Mouse (Mus musculus) frontal cortex, adult 2 months (tissue): ENCODE results near the gene Upk3b. TPM values are rescaled to one million over a fixed set of nuclear protein-coding genes. Genes with fewer than 3 reads are reported as not detected.
"Not testable (repeated sequence)": the region's sequence is repeated elsewhere in the genome, so short reads cannot be mapped to it uniquely, and the experiment has no call there.

Source experiments
- DNase-seq, 2 experiments: peaks; one replicate each; pipeline ENCODE4 v3.0.0; 2022; ENCODE audit warnings: low spot score in 1 of 2; ENCODE audit errors: extremely low spot score in 1 of 2
- polyA plus RNA-seq: library from polyadenylated mRNA; depleted of rRNA; stranded (reverse); fragments of >200 nt; gene quantifications from 2 replicates; pipeline ENCODE4 v1.2.3, GENCODE M21; 2012

Upk3b gene
- polyA plus RNA-seq, 1 experiment: not detected

DNA sequence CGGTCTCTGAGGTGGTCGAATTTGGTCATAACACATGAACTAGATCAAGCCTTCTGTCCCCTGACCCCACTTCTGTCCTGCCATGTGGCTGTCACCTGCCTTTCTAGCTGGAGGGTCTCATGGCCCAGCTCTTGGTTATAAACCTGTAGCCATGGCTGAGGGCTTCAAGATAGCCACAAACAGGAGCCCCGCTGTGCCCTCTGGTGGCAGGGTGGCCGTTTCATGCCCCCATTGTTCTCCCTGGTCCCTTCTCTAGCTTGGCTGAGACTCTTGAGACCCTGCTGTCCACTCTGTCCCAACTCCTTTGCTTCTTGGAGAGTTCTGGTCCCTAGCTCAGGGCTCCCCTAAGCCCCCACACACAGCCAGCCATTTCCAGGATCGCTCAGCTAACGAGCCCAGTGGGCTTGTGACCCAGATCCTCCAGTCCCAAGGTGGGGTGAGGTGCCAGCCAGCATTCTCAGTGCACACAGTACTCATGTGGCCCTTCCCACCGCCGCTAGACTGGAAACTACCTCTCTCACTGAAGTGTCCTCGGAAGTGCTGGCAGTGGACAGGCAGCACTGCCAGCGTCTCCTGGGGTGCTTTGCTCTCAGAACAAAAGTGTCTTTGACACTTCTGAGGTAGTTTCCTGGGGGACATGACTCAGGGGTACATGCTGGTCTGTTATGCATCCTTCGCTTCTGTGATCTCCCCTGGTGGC, 10.5 kb upstream of the Upk3b start:
- no peak for DNase-seq

DNA sequence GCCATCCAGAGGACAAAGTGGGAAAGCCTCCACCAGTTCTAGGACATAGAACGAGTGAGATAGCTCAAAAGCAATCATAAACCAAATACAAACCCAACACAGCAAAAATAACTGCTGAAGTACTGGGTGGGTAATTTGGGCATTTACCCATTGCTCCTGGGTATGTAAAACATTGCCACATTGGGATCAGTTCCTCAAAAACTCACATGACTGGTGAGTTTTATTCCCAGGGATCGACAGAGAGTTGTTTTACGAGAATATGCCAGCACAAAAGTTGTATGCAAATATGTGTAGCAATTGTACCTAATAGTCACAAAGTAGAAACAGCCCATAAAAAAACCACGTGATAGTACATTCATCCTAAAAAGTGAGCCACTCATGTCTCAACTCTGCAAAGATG, 3.4 kb upstream of the Upk3b start:
- DNase-seq: no peak

DNA sequence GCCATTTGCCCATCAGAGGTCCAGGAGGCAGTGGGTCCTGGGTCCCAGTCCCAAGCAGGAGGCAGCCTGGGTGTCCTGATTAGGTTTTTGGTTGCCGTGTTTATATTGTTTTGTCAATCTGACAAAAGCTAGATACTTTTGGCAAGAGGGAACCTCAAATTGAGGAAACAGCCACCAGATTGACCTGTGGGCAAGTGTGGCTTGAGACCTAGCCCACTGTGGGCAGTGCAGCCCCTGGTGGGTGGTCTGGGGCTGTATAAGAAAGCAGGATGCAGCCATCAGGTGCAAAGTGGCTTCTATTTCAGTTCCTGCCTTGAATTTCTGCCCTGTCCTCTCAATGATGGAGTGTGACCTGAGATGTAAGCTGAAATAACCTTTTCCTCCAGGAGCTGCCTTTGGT, 3.0 kb upstream of the Upk3b start:
- no peak for DNase-seq

DNA sequence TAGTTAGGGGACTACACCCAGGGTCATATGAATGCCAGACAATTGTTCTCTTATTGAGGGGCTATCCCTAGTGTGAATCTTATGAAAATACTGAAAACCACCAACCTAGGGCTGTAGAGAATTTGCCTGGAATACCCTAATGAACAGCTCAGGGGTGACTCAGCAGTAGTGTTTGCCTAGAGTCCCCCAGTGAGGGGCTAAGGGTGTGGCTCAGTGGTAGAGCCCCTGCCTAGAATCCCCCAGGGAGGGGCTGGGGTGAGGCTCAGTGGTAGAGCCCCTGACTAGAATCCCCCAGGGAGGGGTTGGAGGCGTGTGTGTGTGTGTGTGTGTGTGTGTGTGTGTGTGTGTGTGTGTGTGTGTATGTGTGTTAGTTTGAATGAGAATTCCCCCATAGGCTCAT, 1.6 kb upstream of the Upk3b start:
- DNase-seq: no peak

DNA sequence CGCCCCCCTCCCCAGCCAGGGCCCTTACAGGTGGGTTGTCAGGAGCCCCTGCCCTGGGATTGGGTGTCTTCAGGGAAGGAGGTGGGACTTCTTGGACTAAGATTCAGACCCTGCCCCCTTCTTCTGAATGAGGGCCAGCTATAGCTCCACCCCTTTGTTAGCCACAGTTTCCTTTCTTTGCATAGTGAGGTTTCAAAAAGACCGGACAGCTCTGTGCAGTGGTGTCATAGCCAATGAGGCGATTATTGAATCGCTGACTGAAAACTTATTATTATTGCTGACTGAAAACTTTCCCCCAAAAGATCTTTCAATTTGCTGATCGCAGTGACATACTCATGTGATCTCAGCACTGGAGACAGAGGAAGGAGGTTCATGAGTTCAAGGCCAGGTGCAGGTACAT, 1.9 kb downstream of the Upk3b start:
- DNase-seq: no peak

DNA sequence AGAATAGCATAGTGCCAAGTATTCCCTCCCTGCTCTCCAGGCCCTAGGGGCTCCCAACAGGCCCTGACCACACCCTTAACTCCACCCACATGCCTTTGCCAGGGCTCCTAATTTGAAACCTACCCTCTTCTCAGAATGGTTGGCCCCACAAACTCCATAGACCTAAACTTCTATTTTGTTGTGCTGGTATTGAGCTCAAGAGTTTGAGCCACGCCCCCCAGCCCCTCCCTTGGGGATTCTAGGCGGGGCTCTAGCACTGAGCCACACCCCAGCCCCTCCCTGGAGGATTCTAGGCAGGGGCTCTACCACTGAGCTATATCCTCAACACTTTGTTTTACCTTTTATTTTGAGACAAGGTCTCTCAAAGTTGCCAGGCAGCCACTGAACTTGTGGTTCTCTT, 3.0 kb downstream of the Upk3b start:
- no peak for DNase-seq

DNA sequence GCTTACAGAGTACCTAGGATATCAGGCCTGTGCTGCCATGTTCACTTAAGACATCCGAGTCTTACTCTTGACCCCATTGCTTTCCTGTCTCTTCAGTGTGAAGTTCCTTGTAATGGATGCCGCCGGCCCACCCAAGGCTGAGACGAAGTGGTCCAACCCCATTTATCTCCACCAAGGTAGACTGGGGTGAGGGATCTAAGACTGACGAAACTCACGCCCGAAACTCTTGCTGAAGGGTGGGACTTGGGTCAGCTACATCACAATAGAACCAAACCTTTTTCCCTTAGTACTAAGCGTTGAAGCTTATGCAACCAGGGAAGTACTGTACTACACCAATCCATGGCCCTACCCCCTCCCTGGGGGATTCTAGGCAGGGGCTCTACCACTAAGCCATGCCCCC, 3.4 kb downstream of the Upk3b start:
- no peak for DNase-seq

DNA sequence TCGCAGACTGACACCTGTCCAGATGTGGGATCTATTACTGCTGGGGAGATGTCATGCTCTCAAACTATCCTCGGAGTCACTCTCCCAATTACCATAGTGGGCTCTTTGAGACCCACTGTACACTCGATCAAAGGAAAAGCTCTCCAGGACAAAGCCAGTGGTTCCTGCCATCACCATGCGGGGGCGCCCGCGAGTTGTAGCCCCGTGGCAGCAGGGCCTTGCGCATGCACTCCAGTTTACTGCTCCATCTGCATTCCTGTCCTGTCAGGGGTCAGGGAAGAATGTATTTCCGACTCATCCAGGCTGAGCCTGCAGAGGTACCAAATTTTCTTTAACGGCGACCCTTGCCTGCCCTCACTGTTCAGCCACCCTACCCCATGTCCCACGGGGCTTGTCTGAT, 6.6 kb downstream of the Upk3b start:
- DNase-seq: no peak

DNA sequence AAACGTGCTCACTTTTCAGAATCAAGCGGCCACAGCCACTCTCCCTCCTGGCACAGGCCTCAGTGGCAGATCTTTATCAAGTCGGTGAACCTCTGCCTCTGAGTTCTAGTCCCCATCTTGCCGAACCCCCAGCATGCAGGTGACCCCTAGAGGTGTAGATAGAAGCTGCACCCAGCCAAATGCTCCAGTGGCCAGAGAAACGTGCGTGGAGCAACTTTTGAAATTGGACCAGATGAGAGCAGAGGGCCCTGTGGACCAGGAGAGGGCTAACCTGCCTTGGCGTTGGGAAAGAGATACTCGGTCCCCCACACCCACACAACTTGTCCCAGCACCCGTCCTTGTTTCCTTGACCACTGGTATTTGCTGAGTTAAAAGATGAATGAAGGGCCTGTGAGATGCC, 7.1 kb downstream of the Upk3b start:
- no peak for DNase-seq

DNA sequence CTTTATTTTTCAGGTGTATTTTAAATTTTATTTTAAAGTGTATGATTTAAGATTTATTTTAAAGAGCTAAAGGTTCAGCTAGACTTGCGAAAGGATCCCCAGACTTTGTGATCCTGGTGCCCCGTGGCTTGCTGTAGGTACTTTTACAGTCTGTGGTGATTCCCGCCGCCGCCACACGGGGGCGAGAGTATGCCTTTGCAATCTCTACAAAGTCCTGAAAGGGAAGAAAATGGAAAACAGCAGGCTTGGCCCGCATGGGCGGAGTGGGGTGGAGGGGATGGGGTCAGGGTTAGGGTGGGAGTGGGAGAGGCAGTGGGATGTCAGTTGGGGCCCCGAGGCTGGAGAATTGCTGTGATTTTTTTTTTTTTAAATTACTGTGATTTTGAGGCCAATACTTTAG, 7.7 kb downstream of the Upk3b start:
- peak in 1 of 2 experiments; percentile 92 for DNase-seq

DNA sequence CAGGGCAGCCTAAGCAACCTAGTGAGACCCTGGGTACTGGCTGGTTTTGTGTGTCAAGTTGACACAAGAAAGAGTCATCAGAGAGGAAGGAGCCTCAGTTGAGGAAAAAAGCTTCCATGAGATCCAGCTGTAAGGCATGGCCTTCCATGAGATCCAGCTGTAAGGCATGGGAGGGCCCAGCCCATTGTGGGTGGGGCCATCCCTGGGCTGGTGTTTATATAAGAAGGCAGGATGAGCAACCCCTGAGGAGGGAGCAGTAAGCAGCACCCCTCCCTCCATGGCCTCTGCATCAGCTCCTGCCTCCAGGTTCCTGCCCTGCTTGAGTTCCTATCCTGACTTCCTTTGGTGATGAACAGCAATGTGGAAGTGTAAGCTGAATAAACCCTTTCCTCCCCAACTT, 10.2 kb downstream of the Upk3b start:
- DNase-seq: not testable (repeated sequence)

DNA sequence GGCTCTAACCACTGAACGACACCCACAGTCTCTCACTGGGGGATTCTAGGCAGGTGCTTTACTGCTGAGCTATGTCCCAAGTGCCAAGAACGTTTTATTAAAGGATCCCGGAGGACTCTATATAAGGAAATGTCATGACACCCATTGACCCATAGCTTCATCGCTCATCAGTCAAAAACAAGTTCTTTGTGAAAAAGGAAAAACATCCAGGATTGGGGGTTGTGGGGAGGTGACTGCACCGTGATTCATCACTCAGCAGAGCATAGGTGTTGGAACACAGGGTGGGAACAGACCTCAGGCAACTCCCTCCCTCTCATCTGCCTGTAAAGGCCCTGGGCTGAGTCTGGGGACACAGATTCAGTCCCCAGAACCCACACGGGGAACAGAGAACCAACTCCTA, 11.6 kb downstream of the Upk3b start:
- no peak for DNase-seq

DNA sequence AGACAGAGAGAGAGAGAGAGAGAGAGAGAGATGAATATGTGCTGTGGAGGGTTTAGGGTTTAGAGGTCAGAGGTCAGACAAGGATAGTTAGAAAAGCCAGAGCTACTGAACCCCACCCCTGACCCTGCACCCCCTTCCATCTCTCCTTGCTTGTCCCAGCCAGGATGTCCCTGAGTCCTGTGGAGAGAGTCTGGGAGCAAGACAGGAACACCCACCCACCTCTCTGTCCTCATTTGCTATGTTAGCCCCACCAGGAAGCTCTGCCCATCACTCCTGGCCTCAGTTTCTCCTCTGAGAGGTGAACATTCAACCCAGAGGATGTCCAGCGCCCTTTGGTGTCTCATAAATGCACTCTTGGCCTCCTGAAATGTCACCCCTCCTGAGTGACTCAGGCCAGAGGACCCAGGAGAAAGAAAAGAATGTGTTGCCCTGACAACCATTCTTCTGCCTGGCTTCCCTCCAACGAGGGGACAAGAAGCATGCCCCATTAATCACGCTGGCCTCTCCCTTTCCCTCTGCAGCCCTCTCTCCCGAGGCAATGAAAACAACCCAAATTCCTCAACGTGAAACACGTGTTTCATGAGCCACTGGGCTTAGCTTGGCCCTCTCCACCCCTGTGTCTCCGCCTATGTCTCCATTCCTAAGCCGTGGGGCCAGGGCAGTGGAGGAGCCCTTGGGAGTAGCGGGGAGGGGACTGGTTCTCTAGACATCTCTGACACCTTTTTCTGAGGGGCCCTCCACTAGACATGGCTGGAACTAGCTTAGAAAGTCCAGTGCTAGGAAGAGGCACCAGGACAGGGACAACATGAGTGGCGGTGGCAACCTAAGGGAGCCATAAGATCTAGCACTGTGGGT, 13.2 kb downstream of the Upk3b start:
- peak; percentile 14 to 30 for DNase-seq

DNA sequence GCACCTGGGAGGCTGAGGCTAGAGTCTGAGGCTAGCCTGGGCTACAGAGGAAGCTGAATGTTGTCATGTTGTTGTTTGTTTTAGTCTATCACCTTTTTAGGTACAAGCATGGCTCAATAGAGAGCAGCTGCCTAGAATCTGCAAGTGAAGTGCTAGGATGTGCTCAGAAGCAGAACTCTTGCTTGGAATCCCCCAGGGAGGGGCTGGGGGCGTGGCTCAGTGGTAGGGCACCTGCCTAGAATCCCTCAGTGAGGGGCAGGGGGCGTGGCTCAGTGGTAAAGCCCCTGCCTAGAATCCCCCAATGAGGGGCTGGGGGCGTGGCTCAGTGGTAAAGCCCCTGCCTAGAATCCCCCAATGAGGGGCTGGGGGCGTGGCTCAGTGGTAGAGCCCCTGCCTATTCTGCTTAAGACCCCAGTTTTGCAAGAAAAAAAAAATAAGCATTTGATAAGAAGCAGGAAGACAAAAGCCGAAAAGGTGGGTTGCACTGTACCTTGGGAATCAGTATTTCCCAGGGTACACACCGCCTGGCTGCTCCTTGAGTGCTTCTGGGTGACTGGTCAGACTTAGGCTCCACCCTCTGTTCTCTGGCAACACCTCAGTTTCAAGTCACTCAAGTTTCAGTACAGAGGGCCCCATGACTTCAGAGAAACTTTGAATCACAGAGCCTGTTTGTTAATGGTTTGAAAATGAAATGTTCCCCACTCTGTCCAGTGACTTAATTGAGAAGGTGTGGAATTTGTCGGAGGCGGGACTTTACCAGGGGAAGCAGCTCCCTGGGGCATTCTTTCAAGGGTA, 14.8 kb downstream of the Upk3b start:
- no peak for DNase-seq

DNA sequence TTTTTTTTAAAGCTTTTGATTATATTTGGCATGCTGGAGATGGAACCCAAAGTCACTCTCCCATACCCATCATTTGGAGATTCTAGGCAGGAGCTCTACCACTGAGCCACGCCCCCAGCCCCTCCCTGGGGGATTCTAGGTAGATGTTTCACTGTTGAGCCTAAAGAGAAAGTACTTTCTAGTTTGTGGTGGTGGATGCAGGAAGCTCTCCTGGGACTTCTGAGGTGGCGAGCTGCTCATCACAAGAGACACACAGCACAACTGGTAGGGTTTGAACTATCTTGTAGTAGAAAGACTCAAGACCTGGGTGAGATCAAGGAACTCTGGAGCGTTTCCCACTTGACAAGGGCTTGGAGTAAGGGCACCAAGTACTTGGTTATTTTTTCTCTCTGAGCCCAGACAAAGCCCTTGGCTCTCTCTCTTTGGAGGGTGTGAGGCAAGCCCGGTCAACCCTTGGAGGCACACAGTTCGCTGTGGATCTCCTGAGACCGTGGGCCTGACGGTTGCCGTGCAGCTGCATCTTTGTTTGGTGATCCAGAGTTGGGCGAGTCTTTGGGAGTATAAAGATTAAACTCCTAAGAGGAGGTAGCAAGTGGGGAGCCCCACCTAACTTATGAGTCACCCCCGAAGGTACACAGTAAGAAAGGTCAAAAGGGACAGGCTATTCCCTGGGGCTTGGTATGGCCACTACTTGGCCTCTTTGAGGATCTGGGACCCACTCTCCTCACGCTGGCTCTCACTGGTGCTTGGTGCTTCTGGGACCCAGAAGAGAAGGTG, 16.2 kb downstream of the Upk3b start, which contains the start of gene Upk3bl:
Gene Upk3bl (plus strand): TSS at position 192 of the 777 bp plus-strand sequence.
- no peak for DNase-seq

DNA sequence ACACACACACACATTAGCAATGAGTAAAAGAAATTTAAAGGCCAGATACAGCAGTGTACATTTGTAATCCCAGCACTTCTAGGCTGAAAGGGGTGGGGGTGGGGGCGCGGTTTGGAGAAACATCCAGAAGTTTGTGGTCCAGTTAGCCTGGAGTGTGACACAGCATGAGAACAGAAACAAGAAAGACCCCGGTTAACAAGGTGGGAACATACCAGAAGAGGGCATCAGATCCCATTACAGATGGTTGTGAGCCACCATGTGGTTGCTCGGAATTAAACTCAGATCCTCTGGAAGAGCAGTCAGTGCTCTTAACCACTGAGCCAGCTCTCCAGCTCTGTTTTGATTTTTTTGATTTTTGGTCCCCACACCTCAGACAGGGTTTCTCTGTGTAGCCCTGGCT, 17.8 kb downstream of the Upk3b start:
- no peak for DNase-seq

DNA sequence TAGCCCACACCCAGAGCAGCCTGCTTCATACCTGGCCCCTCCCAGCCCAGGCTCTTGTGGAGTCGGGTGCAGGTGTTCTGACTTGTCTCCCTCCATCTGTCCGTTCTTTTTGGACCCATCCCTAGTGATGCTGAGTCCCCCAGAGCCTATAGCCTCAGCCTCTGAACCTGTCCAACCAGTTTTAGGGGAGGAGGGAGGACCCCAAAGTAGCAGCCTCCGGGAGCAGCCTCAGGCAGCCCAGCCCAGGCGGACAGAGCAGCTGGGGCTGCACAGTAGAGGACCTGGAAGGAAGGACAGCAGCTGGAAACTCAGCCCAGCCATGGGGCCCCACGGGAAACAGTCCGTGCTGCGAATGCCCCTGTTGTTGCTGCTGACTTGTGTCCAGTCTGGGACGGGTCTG, 18.8 kb downstream of the Upk3b start:
- DNase-seq: no peak

DNA sequence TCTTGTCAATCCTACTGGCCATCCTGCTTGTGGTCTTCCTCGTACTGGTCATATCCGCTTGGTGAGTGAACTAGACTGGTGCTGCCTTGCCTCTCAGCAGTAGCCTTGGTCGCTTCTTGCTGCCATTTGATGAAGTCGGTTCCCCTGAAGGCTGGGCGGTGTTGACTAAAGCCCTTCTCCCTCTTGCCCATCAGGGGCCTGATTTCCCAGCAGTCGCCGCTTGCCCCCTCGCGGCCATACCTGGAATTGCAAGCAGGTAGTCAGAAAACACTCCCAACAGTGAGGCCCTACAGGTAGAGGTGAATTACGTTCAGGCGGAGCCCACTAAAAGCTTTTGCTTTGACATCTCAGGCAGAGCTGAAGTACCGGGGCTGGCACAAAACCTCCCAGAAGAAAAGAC, 23.3 kb downstream of the Upk3b start:
- DNase-seq: peak in 1 of 2 experiments; percentile 83

DNA sequence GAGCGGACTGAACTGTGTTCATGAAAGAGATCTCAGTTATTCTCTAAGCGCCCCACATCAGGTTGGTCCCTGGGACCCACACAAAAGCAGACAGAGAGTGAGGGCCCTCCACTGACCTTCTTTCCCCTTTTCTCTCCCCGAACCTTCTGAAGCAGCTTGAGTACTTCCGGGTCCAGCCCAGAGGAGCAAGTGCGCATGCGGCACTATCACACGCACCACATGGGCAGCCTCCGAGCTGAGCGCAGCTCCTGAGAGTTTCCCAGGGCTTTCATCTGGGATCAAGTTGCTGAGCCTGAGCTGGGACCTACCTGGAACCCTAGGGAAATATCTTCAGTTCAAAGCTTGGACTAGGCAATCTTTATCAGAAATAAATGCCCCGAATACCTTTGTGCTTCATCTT, 25.6 kb downstream of the Upk3b start:
- DNase-seq: no peak

DNA sequence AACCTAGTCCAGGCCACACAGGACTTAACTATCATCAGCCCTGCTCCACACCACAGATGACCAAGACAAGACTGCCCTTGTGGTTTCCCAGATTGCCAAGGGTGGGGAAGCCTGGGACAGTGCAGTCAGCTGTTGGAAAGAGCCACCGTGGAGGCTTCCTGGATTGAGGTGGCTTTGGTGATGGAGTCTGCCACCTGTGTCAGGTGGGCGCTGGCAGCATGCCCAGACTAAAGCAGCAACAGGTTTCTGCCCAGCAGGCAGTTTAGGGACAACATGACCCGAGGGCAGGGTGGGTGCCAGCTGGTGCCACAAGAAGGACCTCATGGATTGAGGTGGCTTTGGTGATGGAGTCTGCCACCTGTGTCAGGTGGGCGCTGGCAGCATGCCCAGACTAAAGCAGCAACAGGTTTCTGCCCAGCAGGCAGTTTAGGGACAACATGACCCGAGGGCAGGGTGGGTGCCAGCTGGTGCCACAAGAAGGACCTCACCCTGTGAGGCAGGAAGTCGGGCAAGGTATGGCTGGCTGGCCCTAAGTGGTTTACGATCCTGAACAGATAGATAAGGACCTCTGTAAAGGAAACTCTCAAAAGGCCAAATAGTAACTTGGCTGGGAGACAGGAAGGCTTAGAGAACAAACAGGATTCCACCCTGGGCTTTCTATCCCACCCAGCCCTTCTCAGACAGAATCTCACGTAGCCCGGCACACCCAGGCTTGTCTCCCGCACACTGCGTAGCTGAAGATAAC, 28.3 kb downstream of the Upk3b start:
- not testable (repeated sequence) for DNase-seq
